Mouse (Mus musculus) forebrain, embryonic 12.5 days (tissue): ENCODE results near the gene Plekhg6. TPM values are rescaled to one million over a fixed set of nuclear protein-coding genes. Genes with fewer than 3 reads are reported as not detected.

Source experiments
- ATAC-seq: fragments of 200-750 bp; cut with Nextera tagmentation; 2 replicates; pipeline ENCODE4 v1.8.0; 2017; ENCODE audit warnings: moderate TSS enrichment; ENCODE audit not compliant: low FRiP score
- H3K27ac ChIP-seq: fragments of 300-500 bp; sonication (generic); 2 replicates; pipeline ENCODE4 v1.5.1; 2016; ENCODE audit warnings: mild to moderate bottlenecking
- H3K27me3 ChIP-seq: fragments of 300-500 bp; sonication (generic); 2 replicates; pipeline ENCODE4 v1.6.1; 2016; ENCODE audit warnings: mild to moderate bottlenecking
- H3K36me3 ChIP-seq: fragments of 300-500 bp; sonication (generic); replicated peaks from 2 replicates; pipeline ENCODE4 v1.6.1; 2016; ENCODE audit warnings: mild to moderate bottlenecking
- H3K4me1 ChIP-seq: fragments of 300-500 bp; sonication (generic); 2 replicates; pipeline ENCODE4 v1.6.1; 2016
- H3K4me2 ChIP-seq: fragments of 300-500 bp; sonication (generic); 2 replicates; pipeline ENCODE4 v1.6.1; 2016; ENCODE audit warnings: mild to moderate bottlenecking, moderate library complexity
- H3K4me3 ChIP-seq: fragments of 300-500 bp; sonication (generic); replicated peaks from 2 replicates; pipeline ENCODE4 v1.5.1; 2016; ENCODE audit warnings: mild to moderate bottlenecking
- H3K9ac ChIP-seq: fragments of 300-500 bp; sonication (generic); 2 replicates; pipeline ENCODE4 v1.6.1; 2016; ENCODE audit warnings: mild to moderate bottlenecking
- H3K9me3 ChIP-seq: fragments of 300-500 bp; sonication (generic); 2 replicates; pipeline ENCODE4 v1.6.1; 2016
- WGBS: fragments of 180-500 bp; shearing (Covaris S2); methylation state at CpG from one replicate; pipeline ENCODE4 v1.1.7; 2016; 5-methylcytosine and 5-hydroxymethylcytosine counted together
- polyA plus RNA-seq: library from polyadenylated mRNA; unstranded; fragments of >200 nt; fragmentation: Nextera tagmentation; extraction: Ambion mirVana; gene quantifications from 2 replicates; pipeline ENCODE4 v1.2.1, GENCODE M21; 2016

Gene Plekhg6
- polyA plus RNA-seq, 1 experiment from 2014 or later = 0.05 TPM

GRCm38 (mm10) chr6:125350231-125350994, 30.2 kb downstream of the Plekhg6 start:
- Histone ChIP-seq H3K36me3 (no peaks in the 10 kb centered on the region), H3K4me2 (peak overlapping the region; percentile 76), H3K9me3 (no peaks in the 10 kb centered on the region), H3K27me3 (peaks cover 14% of the 10 kb centered on the region; the same call in 1 of the 2 replicates), H3K27ac (no peak overlapping the region), H3K9ac (peak overlapping the region; percentile 56), H3K4me3 (peak overlapping the region; percentile 44), H3K4me1 (peaks cover 36% of the 10 kb centered on the region)
- ATAC-seq = no peak
- 8% methylated on average over 20 of the region's 20 CpGs for WGBS

GRCm38 (mm10) chr6:125349575-125350230, 30.9 kb downstream of the Plekhg6 start:
- under 1% methylated on average over 27 of the region's 27 CpGs for WGBS
- Histone ChIP-seq H3K27ac (no peak overlapping the region), H3K27me3 (peaks cover 14% of the 10 kb centered on the region; the same call in 1 of the 2 replicates)

GRCm38 (mm10) chr6:125348721-125349574, 31.6 kb downstream of the Plekhg6 start, which contains the start of gene Tnfrsf1a:
Tnfrsf1a (plus strand) TSS chr6:125349362.
- Histone ChIP-seq H3K27me3 (peaks cover 15% of the 10 kb centered on the region; the same call in 1 of the 2 replicates), H3K27ac (no peak within 1 kb of the TSS), H3K4me2 (peak within 1 kb of the TSS; percentile 76), H3K4me3 (peak within 1 kb of the TSS; percentile 44), H3K4me1 (peaks cover 23% of the 10 kb centered on the region), H3K36me3 (no peaks in the 10 kb centered on the region), H3K9ac (peak within 1 kb of the TSS; percentile 56), H3K9me3 (no peaks in the 10 kb centered on the region)
- ATAC-seq = no peak
- 4% methylated on average over 22 of the region's 22 CpGs for WGBS

More at GRCm38 (mm10) chr6:125349575-125350230, 30.9 kb downstream of the Plekhg6 start:
- H3K4me1 ChIP-seq = peaks cover 29% of the 10 kb centered on the region
- peak overlapping the region; percentile 76 for H3K4me2 ChIP-seq
- peak overlapping the region; percentile 56 for H3K9ac ChIP-seq
- no peaks in the 10 kb centered on the region for H3K9me3 ChIP-seq
- ATAC-seq = peak; percentile 76
- H3K36me3 ChIP-seq = no peaks in the 10 kb centered on the region
- H3K4me3 ChIP-seq = peak overlapping the region; percentile 44

GRCm38 (mm10) chr6:125346029-125346428, 34.6 kb downstream of the Plekhg6 start:
- no peak overlapping the region for H3K9ac ChIP-seq
- H3K36me3 ChIP-seq = no peaks in the 10 kb centered on the region
- peaks cover 20% of the 10 kb centered on the region; the same call in 1 of the 2 replicates for H3K27me3 ChIP-seq
- H3K27ac ChIP-seq = no peak overlapping the region
- H3K4me1 ChIP-seq = peaks cover 23% of the 10 kb centered on the region
- no peak overlapping the region for H3K4me2 ChIP-seq
- no peak overlapping the region for H3K4me3 ChIP-seq
- H3K9me3 ChIP-seq = no peaks in the 10 kb centered on the region
- 58% methylated on average over 2 of the region's 2 CpGs for WGBS
- no peak for ATAC-seq

GRCm38 (mm10) chr6:125345625-125346024, 35.0 kb downstream of the Plekhg6 start:
- no peak overlapping the region for H3K4me2 ChIP-seq
- no peaks in the 10 kb centered on the region for H3K9me3 ChIP-seq
- H3K9ac ChIP-seq = no peak overlapping the region
- WGBS = 78% methylated on average over 1 of the region's 1 CpGs
- H3K4me1 ChIP-seq = peaks cover 19% of the 10 kb centered on the region
- H3K36me3 ChIP-seq = no peaks in the 10 kb centered on the region
- peaks cover 17% of the 10 kb centered on the region; the same call in 1 of the 2 replicates for H3K27me3 ChIP-seq
- no peak for ATAC-seq
- no peak overlapping the region for H3K27ac ChIP-seq
- H3K4me3 ChIP-seq = no peak overlapping the region

- no peaks in the 10 kb centered on the region for H3K9me3 ChIP-seq
- no peak overlapping the region for H3K27ac ChIP-seq
- no peak for ATAC-seq
- peaks cover 11% of the 10 kb centered on the region for H3K4me1 ChIP-seq
- H3K9ac ChIP-seq = no peak overlapping the region
- peaks cover 16% of the 10 kb centered on the region; the same call in 1 of the 2 replicates for H3K27me3 ChIP-seq
- no peak overlapping the region for H3K4me2 ChIP-seq
- WGBS = 69% methylated on average over 4 of the region's 4 CpGs
- no peaks in the 10 kb centered on the region for H3K36me3 ChIP-seq
- no peak overlapping the region for H3K4me3 ChIP-seq
Measured at GRCm38 (mm10) chr6:125344866-125345265, 35.7 kb downstream of the Plekhg6 start.

GRCm38 (mm10) chr6:125344084-125344483, 36.5 kb downstream of the Plekhg6 start:
- Histone ChIP-seq H3K36me3 (no peaks in the 10 kb centered on the region), H3K4me1 (peaks cover 4% of the 10 kb centered on the region), H3K4me3 (no peak overlapping the region), H3K27ac (no peak overlapping the region), H3K4me2 (no peak overlapping the region), H3K9me3 (no peaks in the 10 kb centered on the region), H3K27me3 (peaks cover 16% of the 10 kb centered on the region; the same call in 1 of the 2 replicates), H3K9ac (no peak overlapping the region)
- ATAC-seq = no peak
- WGBS = 36% methylated on average over 8 of the region's 8 CpGs

GRCm38 (mm10) chr6:125342198-125342597, 38.4 kb downstream of the Plekhg6 start:
- Histone ChIP-seq H3K9ac (no peak overlapping the region), H3K9me3 (no peaks in the 10 kb centered on the region), H3K4me3 (no peak overlapping the region), H3K4me2 (no peak overlapping the region), H3K27ac (no peak overlapping the region), H3K4me1 (no peaks in the 10 kb centered on the region; the same call in 1 of the 2 replicates), H3K36me3 (no peaks in the 10 kb centered on the region), H3K27me3 (peaks cover 5% of the 10 kb centered on the region; the same call in 1 of the 2 replicates)
- no peak for ATAC-seq
- 66% methylated on average over 3 of the region's 3 CpGs for WGBS

- WGBS = 84% methylated on average over 5 of the region's 5 CpGs
- H3K9me3 ChIP-seq = no peaks in the 10 kb centered on the region
- no peak overlapping the region for H3K9ac ChIP-seq
- no peak for ATAC-seq
- H3K4me2 ChIP-seq = no peak overlapping the region
- H3K27me3 ChIP-seq = peaks cover 5% of the 10 kb centered on the region; the same call in 1 of the 2 replicates
- no peak overlapping the region for H3K27ac ChIP-seq
- no peaks in the 10 kb centered on the region for H3K36me3 ChIP-seq
- no peaks in the 10 kb centered on the region; the same call in 1 of the 2 replicates for H3K4me1 ChIP-seq
- no peak overlapping the region for H3K4me3 ChIP-seq
Measured at GRCm38 (mm10) chr6:125340244-125340643, 40.3 kb downstream of the Plekhg6 start.

- ATAC-seq = no peak
- Histone ChIP-seq H3K4me3 (no peak overlapping the region), H3K9ac (no peak overlapping the region), H3K27me3 (peaks cover 5% of the 10 kb centered on the region; the same call in 1 of the 2 replicates), H3K4me2 (no peak overlapping the region), H3K27ac (no peak overlapping the region), H3K4me1 (no peaks in the 10 kb centered on the region; the same call in 1 of the 2 replicates), H3K36me3 (no peaks in the 10 kb centered on the region), H3K9me3 (no peaks in the 10 kb centered on the region)
- WGBS = 76% methylated on average over 9 of the region's 9 CpGs
Measured at GRCm38 (mm10) chr6:125338791-125339660, 41.6 kb downstream of the Plekhg6 start.

GRCm38 (mm10) chr6:125334356-125334755, 46.2 kb downstream of the Plekhg6 start:
- Histone ChIP-seq H3K27ac (no peak overlapping the region), H3K9ac (no peak overlapping the region), H3K4me1 (peaks cover 3% of the 10 kb centered on the region; the same call in 1 of the 2 replicates), H3K4me2 (no peak overlapping the region), H3K4me3 (no peak overlapping the region), H3K27me3 (0 out of 2 replicates have a peak, but pooled peaks cover 8% of the 10 kb centered on the region), H3K9me3 (no peaks in the 10 kb centered on the region), H3K36me3 (no peaks in the 10 kb centered on the region)
- 51% methylated on average over 2 of the region's 2 CpGs for WGBS
- no peak for ATAC-seq
